Mouse (Mus musculus) lung, postnatal 4 days (tissue): ENCODE results near the gene Clstn1.

Experiments
- DNase-seq, 2 experiments: peaks; one replicate each; pipeline ENCODE4 v3.0.0; 2021

The Clstn1 gene

GRCm38 (mm10) chr4:149640831-149641230 lies 54.6 kb downstream of the Clstn1 start:
- DNase-seq = no peak

- DNase-seq = no peak
Observed at GRCm38 (mm10) chr4:149641400-149641799, 55.1 kb downstream of the Clstn1 start.

GRCm38 (mm10) chr4:149641956-149642355 lies 55.7 kb downstream of the Clstn1 start:
- DNase-seq = no peak

GRCm38 (mm10) chr4:149645761-149646160 lies 59.5 kb downstream of the Clstn1 start:
- no peak for DNase-seq

GRCm38 (mm10) chr4:149648031-149648805 lies 62.0 kb downstream of the Clstn1 start:
- DNase-seq = no peak

GRCm38 (mm10) chr4:149650493-149651193 lies 64.4 kb downstream of the Clstn1 start:
- peak; percentile 71 to 82 for DNase-seq

GRCm38 (mm10) chr4:149654232-149654631 lies 68.0 kb downstream of the Clstn1 start:
- peak; percentile 24 to 40 for DNase-seq

GRCm38 (mm10) chr4:149657858-149658416 lies 71.7 kb downstream of the Clstn1 start:
- DNase-seq = peak; percentile 55 to 65

GRCm38 (mm10) chr4:149659495-149660116 lies 73.3 kb downstream of the Clstn1 start:
- no peak for DNase-seq

GRCm38 (mm10) chr4:149660598-149660997 lies 74.3 kb downstream of the Clstn1 start:
- DNase-seq = no peak

- no peak for DNase-seq
Observed at GRCm38 (mm10) chr4:149661967-149662589, 75.8 kb downstream of the Clstn1 start.

GRCm38 (mm10) chr4:149663849-149664503 lies 77.7 kb downstream of the Clstn1 start:
- DNase-seq = no peak

- no peak for DNase-seq
Observed at GRCm38 (mm10) chr4:149665016-149665691, 78.9 kb downstream of the Clstn1 start.

GRCm38 (mm10) chr4:149665692-149666090 lies 79.4 kb downstream of the Clstn1 start:
- no peak for DNase-seq

GRCm38 (mm10) chr4:149671175-149671574 lies 84.9 kb downstream of the Clstn1 start:
- no peak for DNase-seq

- DNase-seq = no peak
Observed at GRCm38 (mm10) chr4:149672747-149673146, 86.5 kb downstream of the Clstn1 start.

- no peak for DNase-seq
Observed at GRCm38 (mm10) chr4:149674814-149675377, 88.6 kb downstream of the Clstn1 start.

- peak; percentile 86 to 87 for DNase-seq
Observed at GRCm38 (mm10) chr4:149675378-149676261, 89.4 kb downstream of the Clstn1 start.

GRCm38 (mm10) chr4:149678006-149678405 lies 91.7 kb downstream of the Clstn1 start:
- DNase-seq = peak in 1 of 2 experiments; percentile 42

- no peak for DNase-seq
Observed at GRCm38 (mm10) chr4:149679056-149679770, 92.9 kb downstream of the Clstn1 start.
